Mouse (Mus musculus) frontal cortex, adult (tissue): ENCODE results near the gene Atf6.

Experiments
- ATAC-seq: cut with Nextera tagmentation; 2 replicates; pipeline ENCODE4 v1.9.2; 2017; ENCODE audit warnings: mild to moderate bottlenecking, moderate library complexity, mixed read lengths; ENCODE audit not compliant: low TSS enrichment

Gene Atf6

DNA sequence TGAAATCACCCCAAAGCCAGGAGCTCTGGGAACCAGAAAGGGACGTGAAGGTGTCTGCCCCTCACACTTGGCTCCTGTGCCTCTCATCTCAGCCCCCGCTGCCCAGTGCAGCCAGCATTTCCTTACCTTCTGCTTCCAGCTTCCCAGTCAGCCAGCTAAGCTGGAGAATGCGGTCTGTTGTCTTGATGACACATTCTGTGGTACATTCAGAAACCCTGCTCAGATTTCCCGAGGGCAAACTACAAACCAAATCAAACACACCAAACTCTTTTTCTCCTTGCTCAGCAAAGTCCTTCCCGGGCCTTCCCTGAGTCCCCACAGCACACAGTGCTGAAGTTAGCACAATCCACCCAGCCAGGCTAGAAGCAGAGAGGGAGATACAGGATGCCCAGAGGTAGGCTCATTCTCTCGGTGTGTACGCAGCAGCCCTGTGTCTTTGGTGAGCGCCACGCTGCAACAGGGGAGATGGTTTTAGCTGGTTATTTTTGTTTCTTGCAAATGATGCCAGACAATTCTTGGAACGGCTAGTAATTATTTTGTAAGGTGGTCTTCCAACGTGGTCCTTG is 202.9 kb downstream of the Atf6 start:
- peak; percentile 73 for ATAC-seq

DNA sequence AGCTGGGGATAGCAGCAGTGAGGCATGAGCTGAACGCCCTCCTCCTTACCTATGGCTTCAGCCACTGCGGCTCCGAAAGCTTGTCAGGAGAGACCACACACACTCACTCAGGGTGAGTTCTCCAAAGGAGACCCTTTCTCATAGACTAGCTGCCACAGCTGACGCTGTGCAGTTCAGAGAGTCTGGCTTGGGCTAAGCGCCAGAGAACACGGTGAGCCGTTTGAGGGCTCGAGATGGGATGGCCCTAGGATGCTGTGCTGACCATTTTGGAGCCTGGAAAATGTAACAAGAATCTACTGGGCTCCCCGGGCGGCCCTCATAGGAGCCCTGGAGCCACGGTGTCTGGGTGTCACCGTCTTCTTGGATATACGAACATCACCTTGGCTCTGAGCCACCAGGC is 208.3 kb downstream of the Atf6 start:
- no peak for ATAC-seq

DNA sequence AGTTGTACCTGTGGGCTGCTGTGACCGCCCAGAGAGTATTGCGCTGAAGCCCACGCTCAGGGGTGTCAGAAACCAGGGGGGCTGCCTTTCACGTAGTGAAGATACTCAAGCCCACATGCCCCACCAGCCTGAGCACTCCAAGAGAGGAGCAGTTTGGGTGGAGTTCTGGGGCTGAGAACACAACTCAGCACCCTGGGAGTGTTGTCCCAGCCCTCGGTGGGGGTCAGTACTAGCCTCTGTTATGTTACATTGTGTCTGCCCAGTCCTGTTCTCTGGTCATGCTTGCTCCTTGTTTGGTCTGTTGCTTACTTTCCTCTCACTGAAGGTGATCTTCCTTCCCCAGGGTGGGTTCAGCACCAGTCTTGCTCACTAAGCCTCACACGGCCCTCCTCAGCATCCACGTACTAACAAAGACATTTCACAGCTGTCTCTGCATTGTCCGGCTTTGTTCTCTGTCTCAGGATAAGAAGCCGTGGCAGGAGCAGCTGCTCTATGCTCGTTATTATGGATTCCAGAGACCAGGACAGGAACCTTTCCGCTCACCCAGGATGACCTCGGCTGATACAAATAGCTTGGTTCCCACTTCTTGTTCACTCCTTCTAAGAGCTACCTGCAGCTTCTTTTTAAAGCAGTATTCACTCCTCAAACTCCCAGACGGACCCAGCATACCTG is 209.8 kb downstream of the Atf6 start:
- ATAC-seq: no peak

DNA sequence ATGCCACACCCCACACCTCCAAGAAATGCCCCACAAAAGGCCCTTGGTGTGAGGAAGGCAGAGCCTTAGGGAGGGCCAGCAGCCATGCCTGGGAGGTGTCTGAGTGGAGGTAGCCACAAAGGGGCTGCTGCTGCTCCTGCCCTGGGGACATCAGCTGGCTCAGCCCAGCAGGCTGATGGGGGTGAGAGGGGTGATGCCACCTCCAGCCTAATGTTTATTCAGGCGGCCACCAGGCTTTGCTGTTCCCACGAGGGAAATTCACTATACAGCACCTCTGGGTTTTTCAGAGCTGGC is 210.4 kb downstream of the Atf6 start:
- ATAC-seq: no peak

DNA sequence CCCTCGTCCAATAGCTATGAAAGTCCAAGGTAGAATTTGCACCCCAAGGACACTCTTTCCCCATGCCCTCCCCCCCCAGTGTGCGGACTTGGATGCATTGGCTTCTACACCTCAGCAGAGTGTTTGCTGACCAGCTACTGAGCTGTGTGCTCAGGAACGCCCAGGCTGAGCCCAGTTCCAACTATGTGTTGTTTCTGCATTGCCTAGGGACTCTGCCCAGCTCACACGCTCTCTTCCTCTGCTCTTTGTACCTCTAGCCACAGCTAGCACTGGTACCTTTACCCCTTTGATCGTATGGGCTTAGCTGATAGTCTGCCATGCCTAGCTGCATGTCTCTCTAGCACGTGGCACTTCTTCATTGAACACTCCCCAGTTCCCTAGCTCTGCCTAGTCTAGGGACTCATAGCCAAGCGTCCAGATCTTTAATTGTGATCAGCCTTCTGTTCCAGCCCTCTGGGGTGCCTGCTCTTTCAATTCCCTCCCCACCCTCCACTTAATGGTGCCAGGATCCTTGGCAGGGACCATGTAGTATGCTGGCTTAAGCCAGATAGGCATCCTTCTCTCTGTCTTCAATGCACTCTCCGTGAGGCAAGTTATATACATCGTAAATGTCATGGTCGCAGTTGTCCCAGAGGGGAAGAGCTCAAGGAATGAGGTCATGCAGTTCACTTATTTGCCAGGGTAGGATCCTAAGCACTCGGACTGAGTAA is 210.9 kb downstream of the Atf6 start:
- no peak for ATAC-seq

DNA sequence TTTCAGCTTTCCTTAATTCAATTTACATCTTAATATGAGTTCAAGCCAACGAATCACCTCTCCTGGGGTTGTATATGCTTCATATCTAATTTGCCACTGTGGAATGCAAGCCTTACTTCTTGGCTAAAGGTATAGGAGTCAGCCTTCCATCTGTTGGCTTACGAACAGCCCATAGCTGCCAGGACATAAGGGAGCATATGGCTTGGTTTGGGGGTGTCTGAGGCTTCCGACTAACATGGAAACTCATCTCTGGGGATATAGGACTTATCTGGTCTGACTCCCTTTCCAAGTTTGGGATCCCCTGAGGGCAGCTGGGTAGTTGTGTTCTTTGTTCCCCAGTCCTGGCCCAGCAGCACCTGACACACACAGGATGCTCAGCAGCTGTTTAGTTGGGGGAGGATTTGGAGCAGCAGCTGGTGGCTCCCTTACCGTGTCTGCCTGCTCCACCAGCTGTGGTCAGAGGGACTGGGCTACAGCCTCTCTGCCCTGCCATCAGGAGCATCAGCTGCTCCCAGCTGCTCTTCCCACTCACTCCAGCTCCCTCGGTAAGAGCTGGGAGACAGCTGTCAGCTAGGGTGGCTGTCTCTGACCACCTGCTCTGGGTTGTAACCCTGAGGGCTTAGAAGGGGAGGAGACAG is 212.2 kb downstream of the Atf6 start:
- ATAC-seq: peak; percentile 64
